Mouse (Mus musculus): ENCODE measurements around the gene Gm11172.

DNA sequence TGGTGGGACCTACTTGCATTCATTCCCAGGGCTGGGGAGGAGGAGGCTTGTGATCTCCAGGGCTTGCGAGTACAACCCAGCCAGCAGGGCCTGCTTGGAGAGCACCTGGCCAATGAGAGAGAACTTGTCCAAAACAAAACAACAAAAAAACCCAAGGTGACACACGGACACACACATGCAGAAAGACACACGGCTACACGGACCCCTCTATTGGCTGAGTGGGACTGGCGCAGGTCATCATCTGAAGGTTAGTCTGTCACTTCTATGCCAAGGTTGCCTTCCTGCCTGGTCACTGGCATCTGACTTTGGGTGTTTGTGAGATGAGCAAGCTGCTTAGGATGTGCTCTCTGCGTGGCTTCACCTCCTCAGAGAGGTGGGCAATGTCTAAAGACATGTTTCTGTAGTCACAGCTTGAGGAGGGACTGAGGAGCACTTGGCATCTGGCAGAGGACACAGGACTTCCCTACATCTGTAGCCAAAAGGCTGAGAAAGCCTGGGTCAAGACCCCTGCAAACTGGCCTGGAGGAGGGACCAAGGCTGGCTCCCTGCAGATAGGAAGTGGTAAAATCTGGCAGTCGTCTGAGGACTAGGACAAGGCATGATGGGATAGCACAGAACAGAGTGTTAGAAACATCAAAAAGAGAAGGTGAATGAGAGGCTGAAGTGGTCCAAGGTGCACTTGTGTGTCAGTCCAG lies 15.2 kb downstream of the Gm11172 start:
- TF ChIP-seq USF1 (IDR thresholded peaks at IDR 0.05; ENCODE audit: low read depth) = no peak
- TF ChIP-seq CTCF (IDR thresholded peaks at IDR 0.05; ENCODE audit: control insufficient read depth, insufficient read depth, insufficient read length) = no peak
- TF ChIP-seq MYOG (IDR thresholded peaks at IDR 0.05; ENCODE audit: control insufficient read depth, extremely low read depth, insufficient read length) = no peak
- TF ChIP-seq MYOD1 (IDR thresholded peaks at IDR 0.05; ENCODE audit: control insufficient read depth, insufficient read length, low read depth) = no peak
